Mouse (Mus musculus) right cerebral cortex, postnatal 10 days (tissue): ENCODE results near the gene Fmod.

ENCODE experiments used
- DNase-seq, 2 experiments: peaks; one replicate each; pipeline ENCODE4 v3.0.0; 2021; ENCODE audit warnings: low spot score in 2 of 2

The Fmod gene

DNA sequence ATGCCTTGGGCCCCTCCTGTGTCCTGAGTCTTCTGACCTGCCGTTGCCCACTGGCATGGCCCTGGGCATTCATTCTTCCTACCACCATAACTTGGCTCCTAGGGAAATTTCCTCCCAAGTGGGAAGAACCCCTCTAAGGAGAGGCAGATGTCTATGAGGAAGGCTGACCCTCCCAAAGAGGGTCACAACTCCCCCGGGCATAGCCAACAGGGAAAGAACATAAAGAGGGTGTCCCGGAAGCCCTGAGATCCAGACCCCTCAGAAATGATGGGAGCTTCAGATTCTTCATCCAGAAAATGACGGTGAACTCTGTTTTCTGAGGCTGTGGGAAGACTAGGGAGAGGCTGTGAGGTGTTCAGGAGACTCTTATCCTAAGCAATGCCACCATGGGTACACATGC, 58.7 kb downstream of the Fmod start:
- DNase-seq: no peak

DNA sequence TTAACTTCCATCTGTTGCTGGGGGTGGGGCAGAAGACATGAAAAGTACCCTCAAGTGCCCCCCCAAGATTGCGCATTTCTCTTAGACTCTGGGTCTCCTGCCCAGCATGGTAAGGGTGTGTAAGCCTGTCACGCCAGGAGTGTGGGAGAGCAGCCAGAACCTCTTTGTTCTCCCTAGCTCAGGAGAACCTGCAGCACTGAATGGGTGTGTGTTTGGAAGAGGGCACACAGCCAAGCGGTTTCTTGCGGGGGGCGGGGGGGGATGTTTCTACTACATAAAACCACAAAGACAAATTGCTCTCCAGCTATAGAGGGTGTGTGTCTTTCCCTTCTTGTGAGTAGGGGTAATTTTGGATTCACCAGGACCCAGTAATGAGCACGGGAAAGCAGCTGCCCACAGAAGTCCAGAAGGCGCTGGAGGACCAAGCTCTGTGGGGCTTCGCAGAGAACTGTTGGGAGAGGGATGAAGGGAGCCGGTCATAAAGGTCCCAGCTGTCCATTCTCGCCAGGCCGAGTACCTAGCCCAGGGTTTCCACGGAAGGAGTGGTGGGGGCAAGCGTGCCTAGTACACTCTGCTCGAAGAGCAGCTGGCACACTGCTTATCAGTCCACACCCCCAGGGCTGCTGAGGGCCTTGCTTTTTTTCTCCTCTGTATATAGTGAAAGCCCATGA, 59.3 kb downstream of the Fmod start:
- DNase-seq: peak; percentile 69 to 70

DNA sequence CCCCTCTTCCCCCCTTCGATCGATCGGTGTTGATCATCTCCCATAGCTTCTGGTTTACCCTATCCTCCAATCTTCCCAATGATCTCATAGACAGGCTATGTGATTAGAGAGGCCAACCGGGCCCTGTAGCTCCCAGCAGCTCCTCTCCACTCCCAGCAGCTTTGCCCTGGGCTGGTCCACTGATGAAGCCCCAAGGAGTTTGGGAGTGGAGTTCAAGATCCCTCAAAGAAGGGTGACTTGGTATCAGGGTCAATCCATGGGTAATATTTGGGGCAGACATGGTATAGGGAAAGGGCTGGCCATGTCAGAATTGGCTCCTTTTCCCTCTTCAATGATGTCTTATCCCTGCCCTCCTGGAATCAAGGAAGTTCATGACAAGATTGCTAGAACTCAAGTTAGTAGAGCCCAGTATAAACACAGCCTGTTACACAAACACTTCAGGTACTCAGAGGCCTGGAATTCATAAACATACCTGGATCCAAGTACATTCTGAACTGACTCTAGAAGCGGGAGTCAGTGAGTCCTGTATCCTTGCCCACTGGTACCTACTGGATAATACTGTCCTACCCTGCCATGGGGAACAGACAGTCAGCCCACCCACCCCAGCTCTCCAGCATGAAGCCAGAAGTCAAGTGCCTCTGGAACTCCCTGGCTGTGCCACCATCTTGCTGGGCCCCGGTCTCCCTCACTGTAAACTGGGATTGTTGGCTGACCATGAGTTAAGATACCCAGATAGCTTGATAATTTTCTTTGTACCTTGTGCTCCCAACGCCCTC, 60.2 kb downstream of the Fmod start:
- no peak for DNase-seq
